Mouse (Mus musculus): Measurements from ENCODE around the gene Rassf1. TPM values are rescaled to one million over a fixed set of nuclear protein-coding genes. Genes with fewer than 3 reads are reported as not detected.

The Rassf1 gene
- polyA plus RNA-seq, 1 experiment from 2014 or later: 35.5 TPM

DNA sequence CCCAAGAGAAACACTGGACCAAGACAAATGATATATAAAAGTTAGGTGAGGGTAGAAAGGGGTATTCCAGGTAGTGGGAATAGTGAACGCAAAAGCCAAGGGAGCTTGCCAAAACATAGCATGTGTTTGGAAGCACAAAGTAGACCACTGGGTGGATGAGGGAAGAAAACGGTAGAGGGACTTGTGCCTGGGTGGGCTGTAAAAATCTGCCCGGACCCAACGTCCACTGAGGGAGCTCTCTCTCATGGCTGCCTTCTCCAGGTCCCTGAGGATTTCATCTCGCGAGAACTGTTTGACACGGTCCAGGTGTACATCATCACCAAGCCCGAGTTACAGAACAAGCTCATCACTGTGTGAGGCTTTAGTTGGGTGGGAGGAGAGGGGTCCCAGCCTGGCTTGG is 8.6 kb upstream of the Rassf1 start:
- Histone ChIP-seq H3K9me3 (ENCODE audit: control insufficient read depth, low read length) (no peaks in the 10 kb centered on the region), H3K4me2 (ENCODE audit: low read length) (peak overlapping the region; percentile 92), H3K4me3 (replicated peaks; ENCODE audit: low read depth, low read length) (peak overlapping the region; percentile 63), H3K4me1 (ENCODE audit: control insufficient read depth, insufficient read depth, low read length) (peaks cover 25% of the 10 kb centered on the region), H3K27me3 (ENCODE audit: control insufficient read depth, insufficient read depth, low read length) (no peaks in the 10 kb centered on the region), H3K27ac (replicated peaks; ENCODE audit: low read depth, low read length) (no peak overlapping the region), H3K9ac (replicated peaks; ENCODE audit: low read length) (no peak overlapping the region), H3K36me3 (ENCODE audit: control insufficient read depth, insufficient read depth, low read length) (peaks cover 44% of the 10 kb centered on the region)
- ATAC-seq (ENCODE audit: low FRiP score, low TSS enrichment): no peak
- WGBS: 50% methylated on average over 8 of the region's 8 CpGs
- DNase-seq: no peak

DNA sequence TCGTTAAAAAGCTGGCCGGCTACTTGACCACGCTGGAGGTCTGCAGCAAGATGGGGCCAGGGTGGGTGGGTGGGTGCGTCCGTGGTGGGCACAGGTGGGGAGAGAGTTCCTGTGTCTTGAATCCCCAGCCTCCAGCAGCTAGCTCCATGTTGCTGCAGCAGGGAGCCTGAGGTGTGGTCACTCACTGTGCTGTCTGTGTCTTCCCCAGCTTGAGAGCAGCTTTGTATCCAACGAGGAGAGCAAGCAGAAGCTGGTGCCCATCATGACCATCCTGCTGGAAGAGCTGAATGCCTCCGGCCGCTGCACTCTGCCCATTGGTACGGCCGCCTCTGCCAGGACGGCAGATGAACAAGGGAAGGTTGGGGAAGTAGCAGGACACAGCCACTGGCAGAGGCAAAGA is 8.1 kb upstream of the Rassf1 start:
- H3K9ac ChIP-seq (replicated peaks; ENCODE audit: low read length): no peak overlapping the region
- DNase-seq (no peak), ATAC-seq (ENCODE audit: low FRiP score, low TSS enrichment) (no peak)
- H3K4me1 ChIP-seq (ENCODE audit: control insufficient read depth, insufficient read depth, low read length): peaks cover 25% of the 10 kb centered on the region
- H3K9me3 ChIP-seq (ENCODE audit: control insufficient read depth, low read length): no peaks in the 10 kb centered on the region
- no peaks in the 10 kb centered on the region for H3K27me3 ChIP-seq (ENCODE audit: control insufficient read depth, insufficient read depth, low read length)
- no peak overlapping the region for H3K4me3 ChIP-seq (replicated peaks; ENCODE audit: low read depth, low read length)
- H3K4me2 ChIP-seq (ENCODE audit: low read length): no peak overlapping the region
- H3K27ac ChIP-seq (replicated peaks; ENCODE audit: low read depth, low read length): no peak overlapping the region
- WGBS: 87% methylated on average over 11 of the region's 11 CpGs
- H3K36me3 ChIP-seq (ENCODE audit: control insufficient read depth, insufficient read depth, low read length): peaks cover 38% of the 10 kb centered on the region

- Histone ChIP-seq H3K4me1 (ENCODE audit: control insufficient read depth, insufficient read depth, low read length) (peaks cover 25% of the 10 kb centered on the region), H3K4me2 (ENCODE audit: low read length) (no peak overlapping the region), H3K4me3 (replicated peaks; ENCODE audit: low read depth, low read length) (no peak overlapping the region), H3K9ac (replicated peaks; ENCODE audit: low read length) (no peak overlapping the region), H3K27me3 (ENCODE audit: control insufficient read depth, insufficient read depth, low read length) (no peaks in the 10 kb centered on the region), H3K9me3 (ENCODE audit: control insufficient read depth, low read length) (no peaks in the 10 kb centered on the region), H3K27ac (replicated peaks; ENCODE audit: low read depth, low read length) (no peak overlapping the region), H3K36me3 (ENCODE audit: control insufficient read depth, insufficient read depth, low read length) (peaks cover 28% of the 10 kb centered on the region)
- WGBS: 95% methylated on average over 17 of the region's 17 CpGs
- DNase-seq: no peak
- no peak for ATAC-seq (ENCODE audit: low FRiP score, low TSS enrichment)
Measured at GRCm38 (mm10) chr9:107544196-107544700, 7.1 kb upstream of the Rassf1 start.

DNA sequence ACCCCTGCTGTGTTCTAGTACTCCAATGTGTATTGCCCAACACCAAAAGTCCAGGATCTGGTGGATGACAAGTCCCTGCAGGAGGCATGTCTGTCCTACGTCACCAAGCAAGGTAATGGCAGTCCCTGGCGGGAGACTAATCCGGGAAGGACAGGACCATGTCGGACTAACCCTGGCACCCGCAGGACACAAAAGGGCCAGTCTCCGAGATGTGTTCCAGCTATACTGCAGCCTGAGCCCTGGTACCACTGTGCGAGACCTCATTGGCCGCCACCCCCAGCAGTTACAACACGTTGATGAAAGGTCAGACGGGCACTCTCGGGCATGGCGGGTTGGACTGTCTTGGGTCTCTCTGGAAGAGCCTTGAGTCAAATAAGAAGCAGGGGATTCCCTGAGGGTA is 6.6 kb upstream of the Rassf1 start:
- WGBS: 92% methylated on average over 12 of the region's 12 CpGs
- peaks cover 24% of the 10 kb centered on the region for H3K36me3 ChIP-seq (ENCODE audit: control insufficient read depth, insufficient read depth, low read length)
- DNase-seq (no peak), ATAC-seq (ENCODE audit: low FRiP score, low TSS enrichment) (no peak)
- no peaks in the 10 kb centered on the region for H3K27me3 ChIP-seq (ENCODE audit: control insufficient read depth, insufficient read depth, low read length)
- no peak overlapping the region for H3K27ac ChIP-seq (replicated peaks; ENCODE audit: low read depth, low read length)
- peaks cover 25% of the 10 kb centered on the region for H3K4me1 ChIP-seq (ENCODE audit: control insufficient read depth, insufficient read depth, low read length)
- no peak overlapping the region for H3K9ac ChIP-seq (replicated peaks; ENCODE audit: low read length)
- no peak overlapping the region for H3K4me2 ChIP-seq (ENCODE audit: low read length)
- no peak overlapping the region for H3K4me3 ChIP-seq (replicated peaks; ENCODE audit: low read depth, low read length)
- H3K9me3 ChIP-seq (ENCODE audit: control insufficient read depth, low read length): no peaks in the 10 kb centered on the region

- peaks cover 2% of the 10 kb centered on the region for H3K27me3 ChIP-seq (ENCODE audit: control insufficient read depth, insufficient read depth, low read length)
- no peaks in the 10 kb centered on the region for H3K9me3 ChIP-seq (ENCODE audit: control insufficient read depth, low read length)
- H3K4me2 ChIP-seq (ENCODE audit: low read length): no peak overlapping the region
- ATAC-seq (ENCODE audit: low FRiP score, low TSS enrichment) (no peak), DNase-seq (no peak)
- H3K36me3 ChIP-seq (ENCODE audit: control insufficient read depth, insufficient read depth, low read length): peaks cover 19% of the 10 kb centered on the region
- H3K4me3 ChIP-seq (replicated peaks; ENCODE audit: low read depth, low read length): no peak overlapping the region
- 88% methylated on average over 10 of the region's 10 CpGs for WGBS
- no peak overlapping the region for H3K27ac ChIP-seq (replicated peaks; ENCODE audit: low read depth, low read length)
- H3K4me1 ChIP-seq (ENCODE audit: control insufficient read depth, insufficient read depth, low read length): peaks cover 25% of the 10 kb centered on the region
- H3K9ac ChIP-seq (replicated peaks; ENCODE audit: low read length): no peak overlapping the region
Measured at GRCm38 (mm10) chr9:107545199-107545598, 6.2 kb upstream of the Rassf1 start.

- peaks cover 6% of the 10 kb centered on the region for H3K27me3 ChIP-seq (ENCODE audit: control insufficient read depth, insufficient read depth, low read length)
- ATAC-seq (ENCODE audit: low FRiP score, low TSS enrichment) (no peak), DNase-seq (peak; percentile 88)
- H3K36me3 ChIP-seq (ENCODE audit: control insufficient read depth, insufficient read depth, low read length): peaks cover 19% of the 10 kb centered on the region
- H3K4me1 ChIP-seq (ENCODE audit: control insufficient read depth, insufficient read depth, low read length): peaks cover 25% of the 10 kb centered on the region
- no peak overlapping the region for H3K9ac ChIP-seq (replicated peaks; ENCODE audit: low read length)
- H3K9me3 ChIP-seq (ENCODE audit: control insufficient read depth, low read length): no peaks in the 10 kb centered on the region
- H3K4me2 ChIP-seq (ENCODE audit: low read length): no peak overlapping the region
- H3K27ac ChIP-seq (replicated peaks; ENCODE audit: low read depth, low read length): no peak overlapping the region
- WGBS: 5% methylated on average over 3 of the region's 3 CpGs
- H3K4me3 ChIP-seq (replicated peaks; ENCODE audit: low read depth, low read length): no peak overlapping the region
Measured at GRCm38 (mm10) chr9:107545602-107546001, 5.8 kb upstream of the Rassf1 start.

DNA sequence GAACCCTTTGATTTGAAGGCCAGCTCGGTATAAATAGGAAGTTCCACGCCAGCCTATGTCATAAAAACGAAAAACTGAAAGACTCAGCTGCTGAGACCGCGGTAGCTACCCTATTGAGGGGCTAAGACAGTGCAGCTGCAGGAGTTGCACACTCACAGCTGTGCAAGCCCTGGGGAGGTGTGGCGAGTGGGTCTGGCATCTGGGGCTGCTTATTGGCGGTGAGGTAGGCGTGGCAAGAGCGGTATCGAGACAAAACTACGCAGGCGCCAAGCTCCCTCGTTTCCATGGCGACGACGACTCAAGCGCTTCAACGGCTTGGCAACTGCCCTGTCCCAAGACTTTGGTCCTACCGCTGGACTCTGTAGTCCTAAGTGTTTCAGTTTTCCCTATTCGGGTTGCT is 4.3 kb upstream of the Rassf1 start, which contains the start of gene Zmynd10:
Zmynd10 (plus strand) TSS at position 273 of the 400 bp plus-strand sequence.
- H3K9ac ChIP-seq (replicated peaks; ENCODE audit: low read length): no peak within 1 kb of the TSS; the same call in 1 of the 2 replicates
- H3K27me3 ChIP-seq (ENCODE audit: control insufficient read depth, insufficient read depth, low read length): peaks cover 20% of the 10 kb centered on the region
- ATAC-seq (ENCODE audit: low FRiP score, low TSS enrichment): peak; percentile 70; the same call in 1 of the 2 replicates
- H3K4me2 ChIP-seq (ENCODE audit: low read length): peak within 1 kb of the TSS; percentile 48
- peak; percentile 96 for DNase-seq
- H3K36me3 ChIP-seq (ENCODE audit: control insufficient read depth, insufficient read depth, low read length): peaks cover 19% of the 10 kb centered on the region
- no peaks in the 10 kb centered on the region for H3K9me3 ChIP-seq (ENCODE audit: control insufficient read depth, low read length)
- WGBS: 3% methylated on average over 20 of the region's 20 CpGs
- H3K27ac ChIP-seq (replicated peaks; ENCODE audit: low read depth, low read length): peak within 1 kb of the TSS; percentile 14; the same call in 1 of the 2 replicates
- peak within 1 kb of the TSS; percentile 19 for H3K4me3 ChIP-seq (replicated peaks; ENCODE audit: low read depth, low read length)
- peaks cover 26% of the 10 kb centered on the region for H3K4me1 ChIP-seq (ENCODE audit: control insufficient read depth, insufficient read depth, low read length)

DNA sequence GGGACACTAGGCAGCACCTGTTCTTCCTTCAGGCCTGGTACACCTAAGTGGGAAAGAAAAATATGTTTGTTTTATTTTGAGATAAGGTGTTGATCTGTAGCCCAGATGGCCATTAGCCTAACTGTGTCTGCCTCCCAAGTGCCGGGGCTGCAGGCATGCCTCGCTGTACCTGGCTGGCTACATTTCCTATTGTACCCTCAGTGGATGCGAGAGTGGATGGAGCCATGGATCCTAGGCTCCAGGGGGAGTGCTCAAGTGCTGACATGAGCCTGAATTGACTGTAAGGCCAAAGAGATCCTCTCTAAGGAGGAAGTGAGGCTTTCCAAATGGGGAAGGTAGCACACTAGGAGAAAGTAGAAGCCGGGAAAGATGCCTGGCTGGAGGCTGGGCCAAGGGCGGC is 3.4 kb upstream of the Rassf1 start:
- Histone ChIP-seq H3K4me1 (ENCODE audit: control insufficient read depth, insufficient read depth, low read length) (peaks cover 19% of the 10 kb centered on the region), H3K27ac (replicated peaks; ENCODE audit: low read depth, low read length) (no peak overlapping the region), H3K9ac (replicated peaks; ENCODE audit: low read length) (no peak overlapping the region), H3K27me3 (ENCODE audit: control insufficient read depth, insufficient read depth, low read length) (peaks cover 30% of the 10 kb centered on the region), H3K4me3 (replicated peaks; ENCODE audit: low read depth, low read length) (no peak overlapping the region), H3K4me2 (ENCODE audit: low read length) (no peak overlapping the region), H3K36me3 (ENCODE audit: control insufficient read depth, insufficient read depth, low read length) (peaks cover 19% of the 10 kb centered on the region), H3K9me3 (ENCODE audit: control insufficient read depth, low read length) (no peaks in the 10 kb centered on the region)
- DNase-seq (no peak), ATAC-seq (ENCODE audit: low FRiP score, low TSS enrichment) (no peak)
- WGBS: 77% methylated on average over 5 of the region's 5 CpGs

DNA sequence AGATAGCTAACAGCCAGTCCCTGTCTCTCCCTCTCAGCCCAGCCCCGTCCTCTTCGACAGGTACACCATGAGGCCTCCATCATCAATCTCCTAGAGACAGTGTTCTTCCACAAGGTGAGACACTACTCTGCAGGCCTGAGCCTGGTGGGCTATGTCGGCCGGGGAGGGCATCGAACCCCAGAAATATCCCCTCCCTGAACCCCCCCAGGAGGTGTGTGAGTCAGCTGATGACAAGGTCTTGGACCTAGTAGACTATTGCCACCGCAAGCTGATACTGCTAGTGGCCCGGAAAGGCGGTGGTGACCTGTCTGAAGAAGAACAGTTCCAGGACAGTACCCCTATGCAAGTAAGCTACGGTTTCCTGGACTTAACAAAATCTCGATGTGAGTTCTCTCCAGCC is 2.5 kb upstream of the Rassf1 start:
- peaks cover 23% of the 10 kb centered on the region for H3K4me1 ChIP-seq (ENCODE audit: control insufficient read depth, insufficient read depth, low read length)
- peaks cover 30% of the 10 kb centered on the region for H3K27me3 ChIP-seq (ENCODE audit: control insufficient read depth, insufficient read depth, low read length)
- no peak overlapping the region for H3K4me3 ChIP-seq (replicated peaks; ENCODE audit: low read depth, low read length)
- no peak for DNase-seq
- no peaks in the 10 kb centered on the region for H3K9me3 ChIP-seq (ENCODE audit: control insufficient read depth, low read length)
- no peak overlapping the region for H3K9ac ChIP-seq (replicated peaks; ENCODE audit: low read length)
- WGBS: 87% methylated on average over 10 of the region's 10 CpGs
- no peak for ATAC-seq (ENCODE audit: low FRiP score, low TSS enrichment)
- H3K27ac ChIP-seq (replicated peaks; ENCODE audit: low read depth, low read length): no peak overlapping the region
- peaks cover 15% of the 10 kb centered on the region for H3K36me3 ChIP-seq (ENCODE audit: control insufficient read depth, insufficient read depth, low read length)
- no peak overlapping the region for H3K4me2 ChIP-seq (ENCODE audit: low read length)
